Mouse (Mus musculus): Measurements from ENCODE around the gene Plk5. TPM values are rescaled to one million over a fixed set of nuclear protein-coding genes. Genes with fewer than 3 reads are reported as not detected.

Plk5 gene
- polyA plus RNA-seq, 1 experiment from 2014 or later: 11.0 TPM

- no peaks in the 10 kb centered on the region for H3K9me3 ChIP-seq (ENCODE audit: control insufficient read depth, low read length)
These were observed 7.5 kb downstream of the Plk5 start for GRCm38 (mm10) chr10:80363734-80364133.

GRCm38 (mm10) chr10:80365736-80366135 lies 9.5 kb downstream of the Plk5 start:
- WGBS: 69% methylated on average over 6 of the region's 6 CpGs
- Histone ChIP-seq H3K9ac (ENCODE audit: low read depth, low read length) (no peak overlapping the region), H3K27me3 (replicated peaks; ENCODE audit: control insufficient read depth, insufficient read depth, low read length) (peaks cover 6% of the 10 kb centered on the region)

More at GRCm38 (mm10) chr10:80363734-80364133, 7.5 kb downstream of the Plk5 start:
- H3K27ac ChIP-seq (ENCODE audit: low read depth, low read length): no peak overlapping the region
- H3K4me3 ChIP-seq (ENCODE audit: low read length): no peak overlapping the region
- no peaks in the 10 kb centered on the region for H3K36me3 ChIP-seq (ENCODE audit: control insufficient read depth, insufficient read depth, low read length)
- 22% methylated on average over 6 of the region's 6 CpGs for WGBS
- H3K9ac ChIP-seq (ENCODE audit: low read depth, low read length): no peak overlapping the region
- no peak overlapping the region for H3K4me2 ChIP-seq (ENCODE audit: low read length)
- ATAC-seq: peak; percentile 53; the same call in 1 of the 2 replicates
- peaks cover 4% of the 10 kb centered on the region; the same call in 1 of the 2 replicates for H3K4me1 ChIP-seq (ENCODE audit: control insufficient read depth, insufficient read depth, low read depth, low read length)
- H3K27me3 ChIP-seq (replicated peaks; ENCODE audit: control insufficient read depth, insufficient read depth, low read length): peaks cover 18% of the 10 kb centered on the region

DNA sequence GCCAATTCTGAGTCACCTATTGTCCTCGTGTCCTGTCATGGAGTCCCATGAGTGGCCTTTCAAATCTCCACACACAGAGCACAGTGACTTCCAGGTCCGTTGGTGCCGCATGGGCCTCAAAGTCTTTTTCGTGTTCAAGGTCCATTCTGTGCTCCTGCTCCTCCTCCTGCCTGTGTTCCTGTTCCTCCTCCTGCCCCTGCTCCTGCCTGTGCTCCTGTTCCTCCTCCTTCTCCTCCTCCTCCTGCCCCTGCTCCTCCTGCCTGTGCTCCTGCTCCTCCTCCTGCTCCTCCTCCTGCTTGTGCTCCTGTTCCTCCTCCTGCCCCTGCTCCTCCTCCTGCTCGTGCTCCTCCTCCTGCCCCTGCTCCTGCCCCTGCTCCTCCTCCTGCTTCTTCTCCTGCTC lies 11.7 kb downstream of the Plk5 start:
- no peak overlapping the region for H3K4me2 ChIP-seq (ENCODE audit: low read length)
- no peak overlapping the region for H3K9ac ChIP-seq (ENCODE audit: low read depth, low read length)
- 61% methylated on average over 5 of the region's 5 CpGs for WGBS
- ATAC-seq: no peak
- no peak overlapping the region for H3K27ac ChIP-seq (ENCODE audit: low read depth, low read length)
- H3K27me3 ChIP-seq (replicated peaks; ENCODE audit: control insufficient read depth, insufficient read depth, low read length): peaks cover 3% of the 10 kb centered on the region; the same call in 1 of the 2 replicates
- no peaks in the 10 kb centered on the region for H3K9me3 ChIP-seq (ENCODE audit: control insufficient read depth, low read length)
- no peak overlapping the region for H3K4me3 ChIP-seq (ENCODE audit: low read length)
- H3K4me1 ChIP-seq (ENCODE audit: control insufficient read depth, insufficient read depth, low read depth, low read length): peaks cover 10% of the 10 kb centered on the region
- H3K36me3 ChIP-seq (ENCODE audit: control insufficient read depth, insufficient read depth, low read length): no peaks in the 10 kb centered on the region

More at GRCm38 (mm10) chr10:80365736-80366135, 9.5 kb downstream of the Plk5 start:
- no peak for ATAC-seq
- no peak overlapping the region for H3K4me3 ChIP-seq (ENCODE audit: low read length)
- peaks cover 4% of the 10 kb centered on the region; the same call in 1 of the 2 replicates for H3K4me1 ChIP-seq (ENCODE audit: control insufficient read depth, insufficient read depth, low read depth, low read length)
- H3K9me3 ChIP-seq (ENCODE audit: control insufficient read depth, low read length): no peaks in the 10 kb centered on the region
- H3K4me2 ChIP-seq (ENCODE audit: low read length): no peak overlapping the region
- no peaks in the 10 kb centered on the region for H3K36me3 ChIP-seq (ENCODE audit: control insufficient read depth, insufficient read depth, low read length)
- no peak overlapping the region for H3K27ac ChIP-seq (ENCODE audit: low read depth, low read length)

- H3K4me3 ChIP-seq (ENCODE audit: low read length): no peak overlapping the region
- H3K9ac ChIP-seq (ENCODE audit: low read depth, low read length): no peak overlapping the region
- H3K36me3 ChIP-seq (ENCODE audit: control insufficient read depth, insufficient read depth, low read length): no peaks in the 10 kb centered on the region
- peaks cover 3% of the 10 kb centered on the region; the same call in 1 of the 2 replicates for H3K27me3 ChIP-seq (replicated peaks; ENCODE audit: control insufficient read depth, insufficient read depth, low read length)
- H3K4me2 ChIP-seq (ENCODE audit: low read length): no peak overlapping the region
- peaks cover 10% of the 10 kb centered on the region for H3K4me1 ChIP-seq (ENCODE audit: control insufficient read depth, insufficient read depth, low read depth, low read length)
- no peak for ATAC-seq
- WGBS: 91% methylated on average over 6 of the region's 6 CpGs
- no peak overlapping the region for H3K27ac ChIP-seq (ENCODE audit: low read depth, low read length)
- H3K9me3 ChIP-seq (ENCODE audit: control insufficient read depth, low read length): no peaks in the 10 kb centered on the region
These were observed 12.1 kb downstream of the Plk5 start for GRCm38 (mm10) chr10:80368392-80368791.

DNA sequence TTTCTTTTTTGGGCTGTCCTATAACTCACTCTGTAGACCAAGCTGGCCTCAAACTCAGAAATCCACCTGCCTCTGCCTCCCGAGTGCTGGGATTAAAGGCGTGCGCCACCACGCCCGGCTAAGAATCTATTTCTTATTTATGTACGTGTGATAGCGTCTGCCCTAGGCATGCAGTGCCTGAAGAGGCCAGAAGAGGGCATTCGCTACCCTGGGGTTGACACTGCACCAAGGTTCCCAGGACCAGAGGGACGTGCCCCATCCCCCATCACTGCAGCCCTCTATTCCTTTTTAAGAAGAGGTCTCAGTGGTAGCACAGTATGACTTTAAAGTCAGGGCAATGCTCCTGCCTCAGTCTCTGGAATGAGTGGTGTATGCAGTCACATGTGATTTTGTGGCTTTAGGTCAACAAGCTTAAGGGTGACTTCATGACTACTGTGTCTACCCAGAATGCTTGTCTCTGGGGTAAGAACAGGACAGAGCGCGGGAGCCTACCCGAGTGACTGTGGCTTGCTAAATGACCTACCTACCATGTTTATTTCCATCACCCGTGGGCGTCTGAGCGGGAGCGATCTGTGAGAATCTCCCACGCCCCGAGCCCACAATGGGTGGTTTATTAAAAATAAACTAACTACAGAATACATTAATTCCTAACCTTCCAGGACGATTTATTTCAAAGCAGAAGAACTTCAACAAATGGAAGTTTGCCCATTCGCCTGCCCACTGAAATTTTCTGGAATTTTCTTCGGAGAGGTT lies 13.9 kb downstream of the Plk5 start:
- H3K4me3 ChIP-seq (ENCODE audit: low read length): no peak overlapping the region
- no peak for ATAC-seq
- no peaks in the 10 kb centered on the region for H3K27me3 ChIP-seq (replicated peaks; ENCODE audit: control insufficient read depth, insufficient read depth, low read length)
- H3K9ac ChIP-seq (ENCODE audit: low read depth, low read length): no peak overlapping the region
- WGBS: 80% methylated on average over 21 of the region's 21 CpGs
- H3K9me3 ChIP-seq (ENCODE audit: control insufficient read depth, low read length): no peaks in the 10 kb centered on the region
- H3K36me3 ChIP-seq (ENCODE audit: control insufficient read depth, insufficient read depth, low read length): no peaks in the 10 kb centered on the region
- no peak overlapping the region for H3K4me2 ChIP-seq (ENCODE audit: low read length)
- peaks cover 7% of the 10 kb centered on the region for H3K4me1 ChIP-seq (ENCODE audit: control insufficient read depth, insufficient read depth, low read depth, low read length)
- H3K27ac ChIP-seq (ENCODE audit: low read depth, low read length): no peak overlapping the region

DNA sequence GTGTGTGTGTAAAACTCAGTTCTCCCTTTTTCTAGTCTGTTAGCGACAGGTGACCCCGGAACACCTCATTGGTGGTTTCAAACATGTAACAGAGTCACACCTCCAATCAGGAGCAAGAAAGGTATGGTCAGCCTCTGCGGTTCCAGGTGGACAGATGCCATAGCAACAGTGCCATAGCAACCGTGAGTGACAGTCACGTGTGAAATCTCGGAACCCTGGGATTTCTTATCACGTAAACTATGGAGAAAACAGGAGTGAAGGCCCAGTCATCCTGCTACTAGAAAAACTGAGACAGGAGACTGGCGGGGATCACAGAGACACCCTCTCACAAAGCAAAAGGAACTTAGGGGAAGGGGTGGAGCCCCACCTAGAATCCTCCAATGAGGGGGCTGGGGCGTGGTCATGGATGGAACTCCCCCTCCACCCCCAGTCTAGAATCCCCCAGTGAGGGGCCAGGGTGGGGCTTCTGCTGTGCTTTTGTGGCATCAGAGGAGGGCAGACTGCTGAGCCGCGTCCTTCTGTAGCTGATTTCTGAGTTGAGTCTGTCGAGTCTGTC lies 15.2 kb downstream of the Plk5 start:
- Histone ChIP-seq H3K27me3 (replicated peaks; ENCODE audit: control insufficient read depth, insufficient read depth, low read length) (no peaks in the 10 kb centered on the region), H3K4me2 (ENCODE audit: low read length) (peak overlapping the region; percentile 51), H3K27ac (ENCODE audit: low read depth, low read length) (0 out of 2 replicates have a peak overlapping the region, but pooled peaks have one; percentile 20), H3K9me3 (ENCODE audit: control insufficient read depth, low read length) (no peaks in the 10 kb centered on the region), H3K4me1 (ENCODE audit: control insufficient read depth, insufficient read depth, low read depth, low read length) (peaks cover 7% of the 10 kb centered on the region), H3K9ac (ENCODE audit: low read depth, low read length) (peak overlapping the region; percentile 3), H3K36me3 (ENCODE audit: control insufficient read depth, insufficient read depth, low read length) (no peaks in the 10 kb centered on the region), H3K4me3 (ENCODE audit: low read length) (peak overlapping the region; percentile 37)
- 3% methylated on average over 12 of the region's 12 CpGs for WGBS
- peak; percentile 90 for ATAC-seq

DNA sequence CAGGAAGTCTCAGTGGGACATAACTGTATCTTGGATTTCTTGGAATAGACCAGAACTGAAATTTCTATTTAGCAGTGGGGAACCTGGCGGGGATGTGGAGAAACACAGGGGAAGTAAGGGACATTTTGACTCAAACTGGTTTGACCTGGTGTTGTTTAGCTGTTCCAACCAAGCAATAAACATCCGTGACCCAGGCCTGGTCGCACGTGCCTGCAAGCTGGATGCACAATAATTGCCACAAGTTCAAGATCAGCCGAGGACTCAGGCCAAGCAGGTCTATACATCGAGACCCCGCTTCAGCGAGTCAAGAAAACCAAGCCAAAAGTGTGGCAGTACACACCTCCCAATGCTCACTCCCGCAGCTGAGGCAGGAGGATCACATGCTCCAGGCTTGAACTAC lies 15.7 kb downstream of the Plk5 start:
- Histone ChIP-seq H3K27me3 (replicated peaks; ENCODE audit: control insufficient read depth, insufficient read depth, low read length) (no peaks in the 10 kb centered on the region), H3K4me2 (ENCODE audit: low read length) (peak overlapping the region; percentile 51), H3K27ac (ENCODE audit: low read depth, low read length) (no peak overlapping the region), H3K9ac (ENCODE audit: low read depth, low read length) (no peak overlapping the region; the same call in 1 of the 2 replicates), H3K36me3 (ENCODE audit: control insufficient read depth, insufficient read depth, low read length) (no peaks in the 10 kb centered on the region), H3K4me3 (ENCODE audit: low read length) (peak overlapping the region; percentile 37; the same call in 1 of the 2 replicates), H3K9me3 (ENCODE audit: control insufficient read depth, low read length) (no peaks in the 10 kb centered on the region), H3K4me1 (ENCODE audit: control insufficient read depth, insufficient read depth, low read depth, low read length) (peaks cover 7% of the 10 kb centered on the region)
- 49% methylated on average over 9 of the region's 9 CpGs for WGBS
- ATAC-seq: no peak

DNA sequence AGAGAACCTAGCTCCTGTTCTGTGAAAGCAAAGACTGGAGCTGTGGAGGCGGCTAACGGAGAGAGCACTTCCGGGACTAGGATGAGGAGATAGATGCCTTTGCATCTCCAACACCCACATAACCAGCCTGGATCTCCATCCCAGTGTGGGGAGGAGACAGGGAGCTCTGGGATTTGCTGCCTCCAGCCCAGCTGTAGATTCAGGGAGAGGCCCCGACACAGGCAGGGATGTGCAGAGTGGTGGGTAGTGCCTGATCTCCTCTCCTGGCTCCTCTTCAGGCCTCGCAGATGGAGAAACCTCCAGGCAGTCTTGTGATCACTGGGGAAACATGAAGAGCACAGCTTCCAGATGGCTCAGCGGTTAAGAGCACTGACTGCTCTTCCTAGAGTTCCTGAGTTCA lies 16.4 kb downstream of the Plk5 start:
- Histone ChIP-seq H3K27me3 (replicated peaks; ENCODE audit: control insufficient read depth, insufficient read depth, low read length) (no peaks in the 10 kb centered on the region), H3K4me1 (ENCODE audit: control insufficient read depth, insufficient read depth, low read depth, low read length) (peaks cover 7% of the 10 kb centered on the region), H3K4me2 (ENCODE audit: low read length) (no peak overlapping the region), H3K9me3 (ENCODE audit: control insufficient read depth, low read length) (no peaks in the 10 kb centered on the region), H3K4me3 (ENCODE audit: low read length) (no peak overlapping the region), H3K9ac (ENCODE audit: low read depth, low read length) (no peak overlapping the region; the same call in 1 of the 2 replicates), H3K36me3 (ENCODE audit: control insufficient read depth, insufficient read depth, low read length) (no peaks in the 10 kb centered on the region), H3K27ac (ENCODE audit: low read depth, low read length) (no peak overlapping the region)
- no peak for ATAC-seq
- 83% methylated on average over 6 of the region's 6 CpGs for WGBS

GRCm38 (mm10) chr10:80374063-80374462 lies 17.8 kb downstream of the Plk5 start:
- no peak overlapping the region for H3K27ac ChIP-seq (ENCODE audit: low read depth, low read length)
- 13% methylated on average over 6 of the region's 6 CpGs for WGBS
- H3K9me3 ChIP-seq (ENCODE audit: control insufficient read depth, low read length): no peaks in the 10 kb centered on the region
- no peak overlapping the region for H3K4me3 ChIP-seq (ENCODE audit: low read length)
- peaks cover 7% of the 10 kb centered on the region for H3K4me1 ChIP-seq (ENCODE audit: control insufficient read depth, insufficient read depth, low read depth, low read length)
- no peak overlapping the region for H3K4me2 ChIP-seq (ENCODE audit: low read length)
- H3K36me3 ChIP-seq (ENCODE audit: control insufficient read depth, insufficient read depth, low read length): no peaks in the 10 kb centered on the region
- ATAC-seq: no peak
- no peak overlapping the region for H3K9ac ChIP-seq (ENCODE audit: low read depth, low read length)
- no peaks in the 10 kb centered on the region for H3K27me3 ChIP-seq (replicated peaks; ENCODE audit: control insufficient read depth, insufficient read depth, low read length)

Measured in hindbrain, embryonic 16.5 days (tissue).